ENCODE assay signal across 15 mouse cellular contexts in genomic region chr1:37727186-37727585, GRCm38 (mm10). TPM values are rescaled to one million over a fixed set of nuclear protein-coding genes. Genes with fewer than 3 reads are reported as not detected.
"Had no signal": no experiment of that assay in that cellular context is flagged by ENCODE, and none has a peak within 500 bp of the region (broad histone marks: within the 10 kb centered on the region; RNA-seq: fewer than 3 reads in every experiment).

No protein-coding gene starts in this region.

- H3K36me3 ChIP-seq: kidney, embryonic 15.5 days; limb, embryonic 13.5 days; liver, embryonic 15.5 days; neural tube, embryonic 13.5 days had no signal

- H3K9me3 ChIP-seq: kidney, embryonic 15.5 days; limb, embryonic 13.5 days; liver, embryonic 15.5 days; neural tube, embryonic 13.5 days had no signal

- H3K4me2 ChIP-seq: kidney, embryonic 15.5 days; limb, embryonic 13.5 days; liver, embryonic 15.5 days; neural tube, embryonic 13.5 days had no signal

- H3K9ac ChIP-seq: kidney, embryonic 15.5 days; limb, embryonic 13.5 days; liver, embryonic 15.5 days; neural tube, embryonic 13.5 days had no signal

- H3K27ac ChIP-seq: kidney, embryonic 15.5 days; limb, embryonic 13.5 days; liver, embryonic 15.5 days; neural tube, embryonic 13.5 days had no signal

- DNase-seq: kidney, adult 2 months; kidney, postnatal 14 days; layer of hippocampus, postnatal 36 days; left cerebral cortex, postnatal 4 days; lung, adult 2 months; lung, postnatal 36 days; midbrain, embryonic 14.5 days; thymus, postnatal 36 days had no signal

- H3K4me3 ChIP-seq: kidney, embryonic 15.5 days; limb, embryonic 13.5 days; liver, embryonic 15.5 days; neural tube, embryonic 13.5 days had no signal

- H3K4me1 ChIP-seq: kidney, embryonic 15.5 days; limb, embryonic 13.5 days; liver, embryonic 15.5 days; neural tube, embryonic 13.5 days had no signal

- ATAC-seq: intestine, embryonic 16.5 days; lung, postnatal 0 days had no signal

- H3K27me3 ChIP-seq: kidney, embryonic 15.5 days; neural tube, embryonic 13.5 days had no signal

RNA-seq across cellular contexts. Expression of gene 2010300C02Rik, which starts 7.3 kb away (rescaled TPM):
- total RNA-seq: monocyte, adult 5-6 weeks had no signal
